Mouse (Mus musculus) heart, postnatal 0 days (tissue): ENCODE measurements around the gene Naa38. TPM values are rescaled to one million over a fixed set of nuclear protein-coding genes. Genes with fewer than 3 reads are reported as not detected.
A peak's percentile ranks its signal among the peaks of the same experiment; 100 is the strongest.

Experiments used
- ATAC-seq: fragments of 200-750 bp; cut with Nextera tagmentation; 2 replicates; pipeline ENCODE4 v1.8.0; 2017; ENCODE audit warnings: low read depth, moderate number of reproducible peaks, moderate library complexity; ENCODE audit not compliant: insufficient read depth
- DNase-seq: peaks from one replicate; pipeline ENCODE4 v3.0.0-alpha.2; 2016; ENCODE audit warnings: low spot score
- H3K27ac ChIP-seq: fragments of 300-500 bp; sonication (generic); 2 replicates; pipeline ENCODE4 v1.5.1; 2014; ENCODE audit warnings: low read depth, mild to moderate bottlenecking
- H3K27me3 ChIP-seq: fragments of 300-500 bp; sonication (generic); 2 replicates; pipeline ENCODE4 v1.6.1; 2014; ENCODE audit warnings: low read length, mixed read lengths; ENCODE audit not compliant: control insufficient read depth, insufficient read depth
- H3K36me3 ChIP-seq: fragments of 300-500 bp; sonication (generic); replicated peaks from 2 replicates; pipeline ENCODE4 v1.6.1; 2014; ENCODE audit warnings: low read length, mixed read lengths; ENCODE audit not compliant: control insufficient read depth, insufficient read depth
- H3K4me1 ChIP-seq: fragments of 300-500 bp; sonication (generic); 2 replicates; pipeline ENCODE4 v1.6.1; 2014; ENCODE audit warnings: antibody characterized with exemption; ENCODE audit not compliant: control insufficient read depth, insufficient read depth
- H3K4me2 ChIP-seq: fragments of 300-500 bp; sonication (generic); 2 replicates; pipeline ENCODE4 v1.6.1; 2014; ENCODE audit warnings: low read depth, mild to moderate bottlenecking, low read length, moderate library complexity
- H3K4me3 ChIP-seq: fragments of 300-500 bp; sonication (generic); 2 replicates; pipeline ENCODE4 v1.5.1; 2014; ENCODE audit warnings: low read depth, low read length
- H3K9ac ChIP-seq: fragments of 300-500 bp; sonication (generic); replicated peaks from 2 replicates; pipeline ENCODE4 v1.6.1; 2014; ENCODE audit warnings: low read depth, low read length, mixed read lengths
- H3K9me3 ChIP-seq: fragments of 300-500 bp; sonication (generic); replicated peaks from 2 replicates; pipeline ENCODE4 v1.6.1; 2016; ENCODE audit warnings: low read length; ENCODE audit not compliant: control insufficient read depth
- CTCF ChIP-seq: IDR thresholded peaks from 2 replicates; pipeline ENCODE4 v1.5.1; 2016; ENCODE audit warnings: antibody characterized with exemption, control low read depth, low read depth
- EP300 ChIP-seq: IDR thresholded peaks from 2 replicates; pipeline ENCODE4 v1.6.1; 2016; ENCODE audit warnings: antibody characterized with exemption, low read depth
- WGBS: fragments of 180-500 bp; shearing (Covaris S2); extraction: QIAGEN DNeasy Blood & Tissue Kit; methylation state at CpG from one replicate; pipeline ENCODE4 v1.1.7; 2014; 5-methylcytosine and 5-hydroxymethylcytosine counted together
- polyA plus RNA-seq: library from polyadenylated mRNA; unstranded; fragments of >200 nt; fragmentation: Nextera tagmentation; extraction: Ambion mirVana; gene quantifications from 2 replicates; pipeline ENCODE4 v1.2.1, GENCODE M21; 2015
- total RNA-seq: library from RNA; depleted of rRNA; stranded (reverse); fragments of >200 nt; gene quantifications from 2 replicates; pipeline ENCODE4 v1.2.3, GENCODE M21; 2014; ENCODE audit warnings: low replicate concordance

The Naa38 gene
- total and polyA plus RNA-seq, 2 experiments from 2014 or later: 64.9 to 171 TPM

GRCm38 (mm10) chr11:69421131-69421977 lies 26.1 kb downstream of the Naa38 start:
- Histone ChIP-seq H3K27me3 (peaks cover 13% of the 10 kb centered on the region; the same call in 1 of the 2 replicates), H3K4me3 (no peak overlapping the region), H3K27ac (no peak overlapping the region), H3K9me3 (no peaks in the 10 kb centered on the region), H3K9ac (no peak overlapping the region), H3K36me3 (no peaks in the 10 kb centered on the region), H3K4me2 (peak overlapping the region; percentile 95; the same call in 1 of the 2 replicates), H3K4me1 (peaks cover 16% of the 10 kb centered on the region)
- no peak for TF ChIP-seq CTCF
- no peak for TF ChIP-seq EP300
- 21% methylated on average over 25 of the region's 25 CpGs for WGBS
- DNase-seq (peak; percentile 5), ATAC-seq (no peak)

GRCm38 (mm10) chr11:69422842-69423241 lies 27.6 kb downstream of the Naa38 start:
- H3K9ac ChIP-seq: no peak overlapping the region
- H3K36me3 ChIP-seq: no peaks in the 10 kb centered on the region
- H3K4me3 ChIP-seq: no peak overlapping the region
- H3K4me2 ChIP-seq: no peak overlapping the region
- DNase-seq (no peak), ATAC-seq (no peak)
- H3K27ac ChIP-seq: no peak overlapping the region
- H3K9me3 ChIP-seq: no peaks in the 10 kb centered on the region
- 89% methylated on average over 10 of the region's 10 CpGs for WGBS
- H3K4me1 ChIP-seq: peaks cover 11% of the 10 kb centered on the region
- TF ChIP-seq EP300 (no peak), CTCF (no peak)
- H3K27me3 ChIP-seq: peaks cover 13% of the 10 kb centered on the region; the same call in 1 of the 2 replicates

- no peak for ATAC-seq
- no peak overlapping the region for H3K4me3 ChIP-seq
- WGBS: 49% methylated on average over 6 of the region's 6 CpGs
- H3K36me3 ChIP-seq: no peaks in the 10 kb centered on the region
- no peak overlapping the region for H3K9ac ChIP-seq
- DNase-seq: no peak
- TF ChIP-seq EP300: no peak
- no peak for TF ChIP-seq CTCF
- peaks cover 11% of the 10 kb centered on the region for H3K4me1 ChIP-seq
- H3K9me3 ChIP-seq: no peaks in the 10 kb centered on the region
- peaks cover 13% of the 10 kb centered on the region; the same call in 1 of the 2 replicates for H3K27me3 ChIP-seq
- no peak overlapping the region for H3K27ac ChIP-seq
- H3K4me2 ChIP-seq: no peak overlapping the region
Observed at GRCm38 (mm10) chr11:69423885-69424284, 28.6 kb downstream of the Naa38 start.

- no peak for DNase-seq
- no peak overlapping the region for H3K4me2 ChIP-seq
- H3K4me1 ChIP-seq: no peaks in the 10 kb centered on the region
- ATAC-seq: no peak
- peaks cover 7% of the 10 kb centered on the region; the same call in 1 of the 2 replicates for H3K27me3 ChIP-seq
- no peak overlapping the region for H3K4me3 ChIP-seq
- WGBS: 66% methylated on average over 2 of the region's 2 CpGs
- no peak overlapping the region for H3K27ac ChIP-seq
- TF ChIP-seq EP300 (no peak), CTCF (no peak)
- H3K9ac ChIP-seq: no peak overlapping the region
- H3K36me3 ChIP-seq: no peaks in the 10 kb centered on the region
- H3K9me3 ChIP-seq: no peaks in the 10 kb centered on the region
Observed at GRCm38 (mm10) chr11:69426246-69426645, 31.0 kb downstream of the Naa38 start.

GRCm38 (mm10) chr11:69428751-69429150 lies 33.5 kb downstream of the Naa38 start:
- Histone ChIP-seq H3K9ac (no peak overlapping the region), H3K4me1 (no peaks in the 10 kb centered on the region), H3K27ac (no peak overlapping the region), H3K9me3 (no peaks in the 10 kb centered on the region), H3K4me2 (no peak overlapping the region), H3K4me3 (no peak overlapping the region), H3K36me3 (no peaks in the 10 kb centered on the region), H3K27me3 (no peaks in the 10 kb centered on the region)
- no peak for DNase-seq
- ATAC-seq: 0 out of 2 replicates have a peak, but pooled peaks have one; percentile 38
- TF ChIP-seq CTCF (no peak), EP300 (no peak)
- WGBS: 29% methylated on average over 4 of the region's 4 CpGs
